Mouse (Mus musculus) heart, postnatal 36 days (tissue): ENCODE data around the gene Cyp2u1. TPM values are rescaled to one million over a fixed set of nuclear protein-coding genes. Genes with fewer than 3 reads are reported as not detected.

Experiments
- DNase-seq, 2 experiments: peaks; one replicate each; pipeline ENCODE4 v3.0.0; 2021 to 2022
- intact Hi-C: fragments of 180-260 bp; cut with DNase I; formaldehyde crosslinking; loops from one replicate; pipeline ENCODE4 v1.15.1; 2025
- total RNA-seq, 2 experiments: library from RNA; stranded (reverse); gene quantifications; 2 replicates each; pipeline ENCODE4 v1.2.3; 2021

Cyp2u1 gene
- total RNA-seq, 2 experiments from 2014 or later: 30.4 to 32.3 TPM

- no peak for DNase-seq
- intact Hi-C loops: no loop called here
Measured at GRCm38 (mm10) chr3:131260418-131260817, 42.6 kb downstream of the Cyp2u1 start.

- intact Hi-C loops: no loop called here
- no peak for DNase-seq
Measured at GRCm38 (mm10) chr3:131259392-131259965, 43.5 kb downstream of the Cyp2u1 start.

GRCm38 (mm10) chr3:131258921-131259320 is 44.1 kb downstream of the Cyp2u1 start:
- intact Hi-C loops: no loop called here

GRCm38 (mm10) chr3:131255399-131255981 is 47.5 kb downstream of the Cyp2u1 start:
- intact Hi-C loops: no loop called here
- no peak for DNase-seq

More at GRCm38 (mm10) chr3:131258921-131259320, 44.1 kb downstream of the Cyp2u1 start:
- DNase-seq: no peak

GRCm38 (mm10) chr3:131254991-131255390 is 48.0 kb downstream of the Cyp2u1 start:
- DNase-seq: no peak
- intact Hi-C loops: no loop called here

- DNase-seq: no peak
- intact Hi-C loops: loop anchor here (2.0 kb wide), 1 partner anchor 15 kb away; no protein-coding TSS in a partner anchor
Measured at GRCm38 (mm10) chr3:131251601-131252000, 51.4 kb downstream of the Cyp2u1 start.

- intact Hi-C loops: loop anchor here (2.0 kb wide), 1 partner anchor 16 kb away; no protein-coding TSS in a partner anchor
- no peak for DNase-seq
Measured at GRCm38 (mm10) chr3:131250978-131251377, 52.0 kb downstream of the Cyp2u1 start.

GRCm38 (mm10) chr3:131250283-131250682 is 52.7 kb downstream of the Cyp2u1 start:
- DNase-seq: no peak
- intact Hi-C loops: loop anchor here (2.0 kb wide), 1 partner anchor 17 kb away; no protein-coding TSS in a partner anchor

GRCm38 (mm10) chr3:131248444-131248843 is 54.6 kb downstream of the Cyp2u1 start:
- DNase-seq: no peak
- intact Hi-C loops: loop anchor here (5.0 kb wide), 1 partner anchor 39 kb away; no protein-coding TSS in a partner anchor

GRCm38 (mm10) chr3:131247851-131248250 is 55.2 kb downstream of the Cyp2u1 start:
- DNase-seq: no peak
- intact Hi-C loops: loop anchor here (5.0 kb wide), 1 partner anchor 39 kb away; no protein-coding TSS in a partner anchor

GRCm38 (mm10) chr3:131247447-131247846 is 55.6 kb downstream of the Cyp2u1 start:
- DNase-seq: no peak
- intact Hi-C loops: loop anchor here (5.0 kb wide), 1 partner anchor 40 kb away; no protein-coding TSS in a partner anchor

GRCm38 (mm10) chr3:131246579-131247046 is 56.4 kb downstream of the Cyp2u1 start:
- intact Hi-C loops: loop anchor here (5.0 kb wide), 1 partner anchor 41 kb away; no protein-coding TSS in a partner anchor
- DNase-seq: peak; percentile 29 to 51

- DNase-seq: peak; percentile 62 to 66
- intact Hi-C loops: loop anchor here (5.0 kb wide), 1 partner anchor 41 kb away; no protein-coding TSS in a partner anchor
Measured at GRCm38 (mm10) chr3:131245766-131246578, 57.1 kb downstream of the Cyp2u1 start.

Other genes with a start within 250 kb of the Cyp2u1 start
- under 1 TPM; 0.19 to 0.31 TPM for gene Lef1, start 192.8 kb downstream of the Cyp2u1 start, total RNA-seq
- gene Hadh, start 31.1 kb downstream of the Cyp2u1 start, total RNA-seq: 100 to 1,000 TPM; 734 to 810 TPM
- gene Sgms2, start 188.2 kb upstream of the Cyp2u1 start, total RNA-seq: 1 to 10 TPM; 1.4 to 3.2 TPM